Mouse (Mus musculus) lung, postnatal 0 days (tissue): ENCODE results near the gene Gm1043.

Source experiments
- CTCF ChIP-seq: IDR thresholded peaks from 2 replicates; pipeline ENCODE4 v1.5.1; 2016; ENCODE audit warnings: antibody characterized with exemption, mild to moderate bottlenecking
- EP300 ChIP-seq: IDR thresholded peaks from 2 replicates; pipeline ENCODE4 v1.6.1; 2016; ENCODE audit warnings: antibody characterized with exemption, mild to moderate bottlenecking, control low read depth

DNA sequence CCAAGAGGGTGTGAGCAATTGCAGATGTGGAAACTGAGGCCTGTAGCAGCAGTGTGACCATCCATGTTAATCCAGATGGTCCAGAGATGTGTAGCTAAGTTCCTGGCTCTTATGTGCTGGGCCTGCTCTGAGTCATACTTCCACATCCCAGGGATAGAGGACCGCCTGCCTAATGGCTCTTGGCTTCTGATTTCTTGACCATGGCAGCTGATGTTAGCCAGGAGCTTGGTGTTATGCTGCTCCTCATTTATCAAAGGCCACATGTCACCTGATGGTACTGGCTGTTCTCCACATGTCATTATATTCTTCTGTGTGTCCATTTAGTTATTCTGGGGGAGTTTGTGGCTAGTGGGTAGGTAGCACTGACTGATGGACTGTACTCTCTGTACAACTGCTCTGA lies 29.4 kb upstream of the Gm1043 start:
- TF ChIP-seq CTCF (no peak), EP300 (no peak)
